Mouse (Mus musculus) hindbrain, embryonic 13.5 days (tissue): ENCODE results near the gene Diexf. TPM values are rescaled to one million over a fixed set of nuclear protein-coding genes. Genes with fewer than 3 reads are reported as not detected.
A peak's percentile ranks its signal among the peaks of the same experiment; 100 is the strongest.

Experiments
- ATAC-seq: fragments of 200-750 bp; cut with Nextera tagmentation; 2 replicates; pipeline ENCODE4 v1.8.0; 2017; ENCODE audit warnings: moderate TSS enrichment; ENCODE audit not compliant: low FRiP score
- H3K27ac ChIP-seq: fragments of 300-500 bp; sonication (generic); 2 replicates; pipeline ENCODE4 v1.5.1; 2015; ENCODE audit warnings: inconsistent platforms, mild to moderate bottlenecking, moderate library complexity
- H3K27me3 ChIP-seq: fragments of 300-500 bp; sonication (generic); 2 replicates; pipeline ENCODE4 v1.6.1; 2015; ENCODE audit warnings: mild to moderate bottlenecking, inconsistent platforms
- H3K36me3 ChIP-seq: fragments of 300-500 bp; sonication (generic); 2 replicates; pipeline ENCODE4 v1.6.1; 2015; ENCODE audit warnings: mild to moderate bottlenecking, inconsistent platforms
- H3K4me1 ChIP-seq: fragments of 300-500 bp; sonication (generic); replicated peaks from 2 replicates; pipeline ENCODE4 v1.6.1; 2015; ENCODE audit warnings: inconsistent platforms
- H3K4me2 ChIP-seq: fragments of 300-500 bp; sonication (generic); 2 replicates; pipeline ENCODE4 v1.6.1; 2015; ENCODE audit warnings: inconsistent platforms, mild to moderate bottlenecking, moderate library complexity
- H3K4me3 ChIP-seq: fragments of 300-500 bp; sonication (generic); 2 replicates; pipeline ENCODE4 v1.5.1; 2015; ENCODE audit warnings: mild to moderate bottlenecking, inconsistent platforms
- H3K9ac ChIP-seq: fragments of 300-500 bp; sonication (generic); 2 replicates; pipeline ENCODE4 v1.6.1; 2015; ENCODE audit warnings: mild to moderate bottlenecking, inconsistent platforms
- H3K9me3 ChIP-seq: fragments of 300-500 bp; sonication (generic); 2 replicates; pipeline ENCODE4 v1.6.1; 2016; ENCODE audit warnings: inconsistent platforms
- WGBS: fragments of 180-500 bp; shearing (Covaris S2); methylation state at CpG from one replicate; pipeline ENCODE4 v1.1.7; 2015; 5-methylcytosine and 5-hydroxymethylcytosine counted together
- polyA plus RNA-seq: library from polyadenylated mRNA; unstranded; fragments of >200 nt; fragmentation: Nextera tagmentation; extraction: Ambion mirVana; gene quantifications from 2 replicates; pipeline ENCODE4 v1.2.1, GENCODE M21; 2015

The Diexf gene
- polyA plus RNA-seq, 1 experiment from 2014 or later, result 7.4 TPM

GRCm38 (mm10) chr1:193156316-193157110 is 26.4 kb upstream of the Diexf start:
- ATAC-seq, result no peak
- H3K27me3 ChIP-seq, result peaks cover 55% of the 10 kb centered on the region
- H3K4me3 ChIP-seq, result no peak overlapping the region
- no peak overlapping the region for H3K9ac ChIP-seq
- WGBS, result 83% methylated on average over 15 of the region's 15 CpGs
- H3K36me3 ChIP-seq, result no peaks in the 10 kb centered on the region
- no peaks in the 10 kb centered on the region for H3K9me3 ChIP-seq
- H3K4me1 ChIP-seq, result peaks cover 17% of the 10 kb centered on the region
- no peak overlapping the region for H3K4me2 ChIP-seq
- no peak overlapping the region for H3K27ac ChIP-seq

GRCm38 (mm10) chr1:193153561-193153960 is 23.5 kb upstream of the Diexf start:
- H3K9ac ChIP-seq, result 0 out of 2 replicates have a peak overlapping the region, but pooled peaks have one; percentile 25
- H3K27me3 ChIP-seq, result peaks cover 68% of the 10 kb centered on the region
- peak overlapping the region; percentile 22; the same call in 1 of the 2 replicates for H3K4me3 ChIP-seq
- H3K4me2 ChIP-seq, result peak overlapping the region; percentile 43; the same call in 1 of the 2 replicates
- no peak for ATAC-seq
- peaks cover 16% of the 10 kb centered on the region for H3K4me1 ChIP-seq
- no peaks in the 10 kb centered on the region for H3K36me3 ChIP-seq
- 27% methylated on average over 16 of the region's 16 CpGs for WGBS
- no peaks in the 10 kb centered on the region for H3K9me3 ChIP-seq
- no peak overlapping the region for H3K27ac ChIP-seq

GRCm38 (mm10) chr1:193152872-193153271 is 22.8 kb upstream of the Diexf start, which contains the start of gene Irf6:
TSS of gene Irf6 (plus strand) at chr1:193153111.
- ATAC-seq, result peak; percentile 57; the same call in 1 of the 2 replicates
- H3K9ac ChIP-seq, result peak within 1 kb of the TSS; percentile 35; the same call in 1 of the 2 replicates

GRCm38 (mm10) chr1:193151134-193151533 is 21.1 kb upstream of the Diexf start:
- WGBS, result 38% methylated on average over 7 of the region's 7 CpGs
- H3K9ac ChIP-seq, result no peak overlapping the region
- no peak overlapping the region for H3K4me2 ChIP-seq
- H3K27ac ChIP-seq, result no peak overlapping the region
- no peak overlapping the region for H3K4me3 ChIP-seq
- no peaks in the 10 kb centered on the region for H3K36me3 ChIP-seq
- peaks cover 60% of the 10 kb centered on the region for H3K27me3 ChIP-seq
- H3K4me1 ChIP-seq, result peaks cover 16% of the 10 kb centered on the region
- no peak for ATAC-seq
- H3K9me3 ChIP-seq, result no peaks in the 10 kb centered on the region

More at GRCm38 (mm10) chr1:193152872-193153271, 22.8 kb upstream of the Diexf start, which contains the start of gene Irf6:
- WGBS, result under 1% methylated on average over 30 of the region's 30 CpGs
- Histone ChIP-seq H3K27ac (no peak within 1 kb of the TSS), H3K9me3 (no peaks in the 10 kb centered on the region), H3K4me3 (peak within 1 kb of the TSS; percentile 22), H3K4me1 (peaks cover 16% of the 10 kb centered on the region), H3K36me3 (no peaks in the 10 kb centered on the region), H3K4me2 (peak within 1 kb of the TSS; percentile 43), H3K27me3 (peaks cover 68% of the 10 kb centered on the region)

GRCm38 (mm10) chr1:193149231-193149630 is 19.2 kb upstream of the Diexf start:
- 68% methylated on average over 3 of the region's 3 CpGs for WGBS
- H3K4me2 ChIP-seq, result no peak overlapping the region
- H3K27me3 ChIP-seq, result peaks cover 43% of the 10 kb centered on the region
- no peak overlapping the region for H3K9ac ChIP-seq
- no peaks in the 10 kb centered on the region for H3K9me3 ChIP-seq
- no peak for ATAC-seq
- H3K4me3 ChIP-seq, result no peak overlapping the region
- H3K4me1 ChIP-seq, result peaks cover 16% of the 10 kb centered on the region
- H3K36me3 ChIP-seq, result no peaks in the 10 kb centered on the region
- no peak overlapping the region for H3K27ac ChIP-seq

- no peak overlapping the region for H3K9ac ChIP-seq
- H3K36me3 ChIP-seq, result no peaks in the 10 kb centered on the region
- H3K9me3 ChIP-seq, result no peaks in the 10 kb centered on the region
- WGBS, result 85% methylated on average over 1 of the region's 1 CpGs
- no peak overlapping the region for H3K4me2 ChIP-seq
- H3K27me3 ChIP-seq, result peaks cover 15% of the 10 kb centered on the region
- no peak for ATAC-seq
- no peak overlapping the region for H3K27ac ChIP-seq
- H3K4me1 ChIP-seq, result 0 out of 2 replicates have a peak, but pooled peaks cover 5% of the 10 kb centered on the region
- H3K4me3 ChIP-seq, result no peak overlapping the region
These were observed 16.3 kb upstream of the Diexf start for GRCm38 (mm10) chr1:193146416-193146815.

- ATAC-seq, result no peak
- H3K9ac ChIP-seq, result no peak overlapping the region
- no peaks in the 10 kb centered on the region for H3K9me3 ChIP-seq
- H3K4me3 ChIP-seq, result no peak overlapping the region
- H3K27me3 ChIP-seq, result peaks cover 7% of the 10 kb centered on the region; the same call in 1 of the 2 replicates
- no peaks in the 10 kb centered on the region for H3K4me1 ChIP-seq
- 85% methylated on average over 4 of the region's 4 CpGs for WGBS
- no peaks in the 10 kb centered on the region for H3K36me3 ChIP-seq
- no peak overlapping the region for H3K27ac ChIP-seq
- H3K4me2 ChIP-seq, result no peak overlapping the region
These were observed 15.0 kb upstream of the Diexf start for GRCm38 (mm10) chr1:193145101-193145500.

- no peak overlapping the region for H3K4me2 ChIP-seq
- no peak overlapping the region for H3K4me3 ChIP-seq
- WGBS, result 90% methylated on average over 6 of the region's 6 CpGs
- H3K9me3 ChIP-seq, result no peaks in the 10 kb centered on the region
- no peaks in the 10 kb centered on the region for H3K4me1 ChIP-seq
- no peak overlapping the region for H3K9ac ChIP-seq
- no peaks in the 10 kb centered on the region for H3K36me3 ChIP-seq
- H3K27me3 ChIP-seq, result peaks cover 2% of the 10 kb centered on the region; the same call in 1 of the 2 replicates
- H3K27ac ChIP-seq, result no peak overlapping the region
- ATAC-seq, result no peak
These were observed 14.4 kb upstream of the Diexf start for GRCm38 (mm10) chr1:193144516-193144915.

GRCm38 (mm10) chr1:193142517-193143062 is 12.5 kb upstream of the Diexf start:
- Histone ChIP-seq H3K27me3 (0 out of 2 replicates have a peak, but pooled peaks cover 4% of the 10 kb centered on the region), H3K27ac (no peak overlapping the region), H3K36me3 (no peaks in the 10 kb centered on the region), H3K9me3 (no peaks in the 10 kb centered on the region), H3K4me2 (no peak overlapping the region), H3K4me3 (no peak overlapping the region), H3K9ac (no peak overlapping the region), H3K4me1 (no peaks in the 10 kb centered on the region; the same call in 1 of the 2 replicates)
- no peak for ATAC-seq
- WGBS, result 88% methylated on average over 8 of the region's 8 CpGs

- Histone ChIP-seq H3K36me3 (no peaks in the 10 kb centered on the region), H3K27me3 (0 out of 2 replicates have a peak, but pooled peaks cover 4% of the 10 kb centered on the region), H3K9me3 (no peaks in the 10 kb centered on the region), H3K4me1 (no peaks in the 10 kb centered on the region; the same call in 1 of the 2 replicates), H3K27ac (no peak overlapping the region), H3K4me2 (no peak overlapping the region), H3K4me3 (no peak overlapping the region), H3K9ac (no peak overlapping the region)
- no peak for ATAC-seq
- WGBS, result 85% methylated on average over 7 of the region's 7 CpGs
These were observed 11.0 kb upstream of the Diexf start for GRCm38 (mm10) chr1:193141118-193141517.

- Histone ChIP-seq H3K4me2 (no peak overlapping the region), H3K27me3 (0 out of 2 replicates have a peak, but pooled peaks cover 4% of the 10 kb centered on the region), H3K4me1 (no peaks in the 10 kb centered on the region; the same call in 1 of the 2 replicates), H3K36me3 (no peaks in the 10 kb centered on the region), H3K27ac (no peak overlapping the region), H3K4me3 (no peak overlapping the region), H3K9me3 (no peaks in the 10 kb centered on the region), H3K9ac (no peak overlapping the region)
- 64% methylated on average over 3 of the region's 3 CpGs for WGBS
- no peak for ATAC-seq
These were observed 8.6 kb upstream of the Diexf start for GRCm38 (mm10) chr1:193138669-193139068.

- no peak for ATAC-seq
- WGBS, result 49% methylated on average over 7 of the region's 7 CpGs
These were observed 8.0 kb upstream of the Diexf start for GRCm38 (mm10) chr1:193138087-193138486.

More at GRCm38 (mm10) chr1:193138087-193138486, 8.0 kb upstream of the Diexf start:
- Histone ChIP-seq H3K4me3 (no peak overlapping the region), H3K4me1 (no peaks in the 10 kb centered on the region; the same call in 1 of the 2 replicates), H3K27ac (no peak overlapping the region), H3K9me3 (no peaks in the 10 kb centered on the region), H3K36me3 (no peaks in the 10 kb centered on the region), H3K27me3 (0 out of 2 replicates have a peak, but pooled peaks cover 4% of the 10 kb centered on the region), H3K4me2 (no peak overlapping the region), H3K9ac (no peak overlapping the region)
